ENCODE assay signal across 9 mouse cellular contexts in genomic region chr11:109369026-109369637, GRCm38 (mm10). TPM values are rescaled to one million over a fixed set of nuclear protein-coding genes. Genes with fewer than 3 reads are reported as not detected.
A peak's percentile ranks its signal among the peaks of the same experiment; 100 is the strongest.
DNase-seq lines count a peak whose midpoint lies in the region; ATAC-seq lines count a peak whose summit lies in the region.
"Had no signal": no experiment of that assay in that cellular context is flagged by ENCODE, and none has a peak within 500 bp of the region (broad histone marks: within the 10 kb centered on the region; RNA-seq: fewer than 3 reads in every experiment).

No protein-coding gene starts in this region.

- 66% methylated on average over 3 of the region's 3 CpGs for WGBS in lung, embryonic 16.5 days
- 92% methylated on average over 3 of the region's 3 CpGs for WGBS in forebrain, embryonic 13.5 days

- H3K4me2 ChIP-seq in lung, embryonic 16.5 days (ENCODE audit: low read depth, low read length) = 0 out of 2 replicates have a peak overlapping the region, but pooled peaks have one; percentile 12
- no peak overlapping the region for H3K4me2 ChIP-seq in forebrain, embryonic 13.5 days

- H3K4me3 ChIP-seq in lung, embryonic 16.5 days (ENCODE audit: low read length) = no peak overlapping the region
- H3K4me3 ChIP-seq in forebrain, embryonic 13.5 days = no peak overlapping the region

- no peak overlapping the region for H3K9ac ChIP-seq in lung, embryonic 16.5 days (ENCODE audit: low read length)
- H3K9ac ChIP-seq in forebrain, embryonic 13.5 days = no peak overlapping the region

- H3K9me3 ChIP-seq in lung, embryonic 16.5 days (ENCODE audit: control insufficient read depth, low read length) = no peaks in the 10 kb centered on the region
- no peaks in the 10 kb centered on the region for H3K9me3 ChIP-seq in forebrain, embryonic 13.5 days (replicated peaks)

- peaks cover 46% of the 10 kb centered on the region for H3K4me1 ChIP-seq in lung, embryonic 16.5 days (replicated peaks; ENCODE audit: control insufficient read depth, insufficient read depth, low read length)
- H3K4me1 ChIP-seq in forebrain, embryonic 13.5 days = peaks cover 55% of the 10 kb centered on the region

- peak; percentile 29 for DNase-seq in gastrocnemius, adult 18-20 months (ENCODE audit: low spot score)
- no peak for DNase-seq in gastrocnemius, postnatal 36 days
- peak; percentile 26 to 41 for DNase-seq in spleen, postnatal 36 days (ENCODE audit: low spot score in 2 of 2)
- DNase-seq in spleen, postnatal 14 days (ENCODE audit: low spot score in 2 of 2) = no peak
- no peak for DNase-seq in thymus, postnatal 36 days
- DNase-seq in right cerebral cortex, postnatal 25 days = no peak
- DNase-seq: midbrain, embryonic 14.5 days had no signal

- peaks cover 16% of the 10 kb centered on the region for H3K36me3 ChIP-seq in lung, embryonic 16.5 days (ENCODE audit: control insufficient read depth, insufficient read depth, low read length)
- H3K36me3 ChIP-seq in forebrain, embryonic 13.5 days (ENCODE audit: poor library complexity, severe bottlenecking) = peaks cover 55% of the 10 kb centered on the region

- peak overlapping the region; percentile 44 for H3K27ac ChIP-seq in lung, embryonic 16.5 days (ENCODE audit: low read length)
- H3K27ac ChIP-seq in forebrain, embryonic 13.5 days = no peak overlapping the region

- intact Hi-C loops in gastrocnemius, postnatal 36 days (cut with DNase I) = no loop called here

- H3K27me3 ChIP-seq in lung, embryonic 16.5 days (ENCODE audit: control insufficient read depth, insufficient read depth, low read depth, low read length) = no peaks in the 10 kb centered on the region
- H3K27me3 ChIP-seq in forebrain, embryonic 13.5 days = no peaks in the 10 kb centered on the region

- peak; percentile 85 for ATAC-seq in lung, embryonic 16.5 days (ENCODE audit: low read depth)
- no peak for ATAC-seq in forebrain, embryonic 13.5 days

RNA-seq across cellular contexts. Expression of gene Gna13, which starts 6.5 kb away (rescaled TPM):
- 10 to 100 TPM; 24.3 to 32.4 TPM for total RNA-seq in gastrocnemius, adult 18-20 months (2021)
- 10 to 100 TPM; 21.9 to 22.1 TPM for total RNA-seq in gastrocnemius, postnatal 36 days (2021)
- polyA plus RNA-seq in lung, embryonic 16.5 days (2015; fragmentation: Nextera tagmentation; extraction: Ambion mirVana) = 28.3 and 28.9 TPM in 2 replicates
- 16.3 and 16.8 TPM in 2 replicates for polyA plus RNA-seq in forebrain, embryonic 13.5 days (2015; fragmentation: Nextera tagmentation; extraction: Ambion mirVana)

RNA-seq across cellular contexts. Expression of gene 9930022D16Rik, which starts 44.6 kb away (rescaled TPM):
- total RNA-seq in gastrocnemius, adult 18-20 months (2021) = not detected
- not detected for total RNA-seq in gastrocnemius, postnatal 36 days (2021)
- not detected in 2 replicates for polyA plus RNA-seq in lung, embryonic 16.5 days (2015; fragmentation: Nextera tagmentation; extraction: Ambion mirVana)
- polyA plus RNA-seq in forebrain, embryonic 13.5 days (2015; fragmentation: Nextera tagmentation; extraction: Ambion mirVana) = not detected in 2 replicates
- polyA plus RNA-seq: midbrain, embryonic 14.5 days had no signal

RNA-seq across cellular contexts. Expression of gene Amz2, which starts 56.6 kb away (rescaled TPM):
- total RNA-seq in gastrocnemius, adult 18-20 months (2021) = 10 to 100 TPM; 68.8 to 72.7 TPM
- 10 to 100 TPM; 60.1 to 63.4 TPM for total RNA-seq in gastrocnemius, postnatal 36 days (2021)
- 40.4 and 44.0 TPM in 2 replicates for polyA plus RNA-seq in lung, embryonic 16.5 days (2015; fragmentation: Nextera tagmentation; extraction: Ambion mirVana)
- 57.6 and 58.4 TPM in 2 replicates for polyA plus RNA-seq in forebrain, embryonic 13.5 days (2015; fragmentation: Nextera tagmentation; extraction: Ambion mirVana)

Comparison
In these comparisons a context has a peak if more than half of its experiments do, and no peak if none do; other contexts are left out.
1. DNase-seq: peak in gastrocnemius, adult 18-20 months (single experiment) and spleen, postnatal 36 days (2 of 2); none in gastrocnemius, postnatal 36 days (0 of 2), spleen, postnatal 14 days (0 of 2), thymus, postnatal 36 days (0 of 2) and right cerebral cortex, postnatal 25 days (single experiment).